Mouse (Mus musculus) spleen, embryonic (tissue): ENCODE results near the gene Rce1.
"Not testable (repeated sequence)": the region's sequence is repeated elsewhere in the genome, so short reads cannot be mapped to it uniquely, and the experiment has no call there.

Source experiments
- CTCF ChIA-PET: fragments of 350-600 bp; sonication (Branson Sonifier 250); formaldehyde crosslinking; loops from one replicate; lab custom pipeline; 2022; lab: Charles Lee

The Rce1 gene

GRCm38 (mm10) chr19:4613464-4614304 is 11.8 kb downstream of the Rce1 start:
- CTCF ChIA-PET: no interaction called here

- CTCF ChIA-PET: interaction anchor here (0.6 kb wide), 1 partner anchor 361 kb away, joined by 3 read pairs; no protein-coding TSS in a partner anchor
Measured at GRCm38 (mm10) chr19:4612181-4612961, 13.1 kb downstream of the Rce1 start.

- CTCF ChIA-PET: no interaction called here
Measured at GRCm38 (mm10) chr19:4610109-4610508, 15.3 kb downstream of the Rce1 start.

GRCm38 (mm10) chr19:4608511-4608910 is 16.9 kb downstream of the Rce1 start:
- CTCF ChIA-PET: no interaction called here

GRCm38 (mm10) chr19:4607406-4607805 is 18.0 kb downstream of the Rce1 start:
- CTCF ChIA-PET: no interaction called here

GRCm38 (mm10) chr19:4605654-4606053 is 19.8 kb downstream of the Rce1 start:
- CTCF ChIA-PET: interaction anchor here (0.6 to 0.7 kb wide), 2 partner anchors 23 to 253 kb away, joined by 5 to 8 read pairs; no protein-coding TSS in a partner anchor

- CTCF ChIA-PET: interaction anchor here (0.6 kb wide), 1 partner anchor 61 kb away, joined by 3 read pairs; no protein-coding TSS in a partner anchor
Measured at GRCm38 (mm10) chr19:4603801-4604723, 21.4 kb downstream of the Rce1 start.

GRCm38 (mm10) chr19:4602459-4602858 is 23.0 kb downstream of the Rce1 start:
- CTCF ChIA-PET: no interaction called here

GRCm38 (mm10) chr19:4596071-4596470 is 29.4 kb downstream of the Rce1 start:
- CTCF ChIA-PET: no interaction called here

GRCm38 (mm10) chr19:4593792-4594522 is 31.5 kb downstream of the Rce1 start:
- CTCF ChIA-PET: no interaction called here

GRCm38 (mm10) chr19:4590025-4590424 is 35.4 kb downstream of the Rce1 start:
- CTCF ChIA-PET: no interaction called here

- CTCF ChIA-PET: no interaction called here
Measured at GRCm38 (mm10) chr19:4589081-4589480, 36.4 kb downstream of the Rce1 start.

GRCm38 (mm10) chr19:4588430-4588829 is 37.0 kb downstream of the Rce1 start:
- CTCF ChIA-PET: no interaction called here

- CTCF ChIA-PET: no interaction called here
Measured at GRCm38 (mm10) chr19:4587426-4587825, 38.0 kb downstream of the Rce1 start.

- CTCF ChIA-PET: not testable (repeated sequence)
Measured at GRCm38 (mm10) chr19:4586783-4587182, 38.7 kb downstream of the Rce1 start.

GRCm38 (mm10) chr19:4583856-4584255 is 41.6 kb downstream of the Rce1 start:
- CTCF ChIA-PET: no interaction called here

GRCm38 (mm10) chr19:4579296-4579695 is 46.1 kb downstream of the Rce1 start:
- CTCF ChIA-PET: interaction anchor here (0.6 kb wide), 1 partner anchor 56 kb away, joined by 3 read pairs; no protein-coding TSS in a partner anchor

- CTCF ChIA-PET: no interaction called here
Measured at GRCm38 (mm10) chr19:4578799-4579198, 46.6 kb downstream of the Rce1 start.

GRCm38 (mm10) chr19:4573241-4573640 is 52.2 kb downstream of the Rce1 start:
- CTCF ChIA-PET: interaction anchor here (0.7 kb wide), 1 partner anchor 461 kb away, joined by 3 read pairs; no protein-coding TSS in a partner anchor
